Mouse (Mus musculus): ENCODE data around the gene Masp1. TPM values are rescaled to one million over a fixed set of nuclear protein-coding genes. Genes with fewer than 3 reads are reported as not detected.

The Masp1 gene
- polyA plus RNA-seq, 1 experiment from 2014 or later: 2.9 TPM

GRCm38 (mm10) chr16:23483292-23483691 is 37.3 kb downstream of the Masp1 start:
- Histone ChIP-seq H3K9ac (ENCODE audit: low read length) (no peak overlapping the region), H3K36me3 (ENCODE audit: control insufficient read depth, insufficient read depth, low read length) (no peaks in the 10 kb centered on the region), H3K4me1 (ENCODE audit: control insufficient read depth, insufficient read depth, low read length) (no peaks in the 10 kb centered on the region), H3K9me3 (ENCODE audit: control insufficient read depth, low read length) (no peaks in the 10 kb centered on the region), H3K4me3 (ENCODE audit: low read depth, low read length) (no peak overlapping the region), H3K27me3 (ENCODE audit: control insufficient read depth, insufficient read depth, low read length) (no peaks in the 10 kb centered on the region), H3K27ac (replicated peaks; ENCODE audit: low read depth, low read length) (no peak overlapping the region), H3K4me2 (ENCODE audit: low read depth, severe bottlenecking) (no peak overlapping the region)
- DNase-seq (ENCODE audit: low spot score) (no peak), ATAC-seq (ENCODE audit: insufficient number of reproducible peaks, low FRiP score, low TSS enrichment, low read depth) (no peak)
- 83% methylated on average over 10 of the region's 10 CpGs for WGBS

- Histone ChIP-seq H3K4me1 (ENCODE audit: control insufficient read depth, insufficient read depth, low read length) (no peaks in the 10 kb centered on the region), H3K4me2 (ENCODE audit: low read depth, severe bottlenecking) (no peak overlapping the region), H3K9ac (ENCODE audit: low read length) (no peak overlapping the region), H3K27ac (replicated peaks; ENCODE audit: low read depth, low read length) (no peak overlapping the region), H3K27me3 (ENCODE audit: control insufficient read depth, insufficient read depth, low read length) (no peaks in the 10 kb centered on the region), H3K4me3 (ENCODE audit: low read depth, low read length) (no peak overlapping the region), H3K9me3 (ENCODE audit: control insufficient read depth, low read length) (no peaks in the 10 kb centered on the region), H3K36me3 (ENCODE audit: control insufficient read depth, insufficient read depth, low read length) (no peaks in the 10 kb centered on the region)
- ATAC-seq (ENCODE audit: insufficient number of reproducible peaks, low FRiP score, low TSS enrichment, low read depth) (no peak), DNase-seq (ENCODE audit: low spot score) (no peak)
- WGBS: 95% methylated on average over 12 of the region's 12 CpGs
Observed at GRCm38 (mm10) chr16:23482846-23483245, 37.8 kb downstream of the Masp1 start.

- ATAC-seq (ENCODE audit: insufficient number of reproducible peaks, low FRiP score, low TSS enrichment, low read depth) (no peak), DNase-seq (ENCODE audit: low spot score) (no peak)
- Histone ChIP-seq H3K4me2 (ENCODE audit: low read depth, severe bottlenecking) (no peak overlapping the region), H3K27me3 (ENCODE audit: control insufficient read depth, insufficient read depth, low read length) (no peaks in the 10 kb centered on the region), H3K4me3 (ENCODE audit: low read depth, low read length) (no peak overlapping the region), H3K36me3 (ENCODE audit: control insufficient read depth, insufficient read depth, low read length) (no peaks in the 10 kb centered on the region), H3K4me1 (ENCODE audit: control insufficient read depth, insufficient read depth, low read length) (no peaks in the 10 kb centered on the region), H3K27ac (replicated peaks; ENCODE audit: low read depth, low read length) (no peak overlapping the region), H3K9me3 (ENCODE audit: control insufficient read depth, low read length) (no peaks in the 10 kb centered on the region), H3K9ac (ENCODE audit: low read length) (no peak overlapping the region)
- WGBS: 75% methylated on average over 3 of the region's 3 CpGs
Observed at GRCm38 (mm10) chr16:23482218-23482617, 38.4 kb downstream of the Masp1 start.

- WGBS: 80% methylated on average over 7 of the region's 7 CpGs
- H3K4me3 ChIP-seq (ENCODE audit: low read depth, low read length): no peak overlapping the region
- no peaks in the 10 kb centered on the region for H3K27me3 ChIP-seq (ENCODE audit: control insufficient read depth, insufficient read depth, low read length)
- no peaks in the 10 kb centered on the region for H3K36me3 ChIP-seq (ENCODE audit: control insufficient read depth, insufficient read depth, low read length)
- no peak overlapping the region for H3K9ac ChIP-seq (ENCODE audit: low read length)
- DNase-seq (ENCODE audit: low spot score) (no peak), ATAC-seq (ENCODE audit: insufficient number of reproducible peaks, low FRiP score, low TSS enrichment, low read depth) (no peak)
- no peak overlapping the region for H3K4me2 ChIP-seq (ENCODE audit: low read depth, severe bottlenecking)
- no peak overlapping the region for H3K27ac ChIP-seq (replicated peaks; ENCODE audit: low read depth, low read length)
- H3K4me1 ChIP-seq (ENCODE audit: control insufficient read depth, insufficient read depth, low read length): no peaks in the 10 kb centered on the region
- no peaks in the 10 kb centered on the region for H3K9me3 ChIP-seq (ENCODE audit: control insufficient read depth, low read length)
Observed at GRCm38 (mm10) chr16:23479872-23480603, 40.6 kb downstream of the Masp1 start.

GRCm38 (mm10) chr16:23476598-23476997 is 44.0 kb downstream of the Masp1 start:
- Histone ChIP-seq H3K4me2 (ENCODE audit: low read depth, severe bottlenecking) (no peak overlapping the region), H3K27ac (replicated peaks; ENCODE audit: low read depth, low read length) (no peak overlapping the region), H3K4me3 (ENCODE audit: low read depth, low read length) (no peak overlapping the region), H3K9ac (ENCODE audit: low read length) (no peak overlapping the region), H3K4me1 (ENCODE audit: control insufficient read depth, insufficient read depth, low read length) (no peaks in the 10 kb centered on the region), H3K36me3 (ENCODE audit: control insufficient read depth, insufficient read depth, low read length) (no peaks in the 10 kb centered on the region), H3K9me3 (ENCODE audit: control insufficient read depth, low read length) (no peaks in the 10 kb centered on the region), H3K27me3 (ENCODE audit: control insufficient read depth, insufficient read depth, low read length) (no peaks in the 10 kb centered on the region)
- DNase-seq (ENCODE audit: low spot score) (no peak), ATAC-seq (ENCODE audit: insufficient number of reproducible peaks, low FRiP score, low TSS enrichment, low read depth) (no peak)

GRCm38 (mm10) chr16:23475651-23476050 is 45.0 kb downstream of the Masp1 start:
- H3K9me3 ChIP-seq (ENCODE audit: control insufficient read depth, low read length): no peaks in the 10 kb centered on the region
- H3K9ac ChIP-seq (ENCODE audit: low read length): no peak overlapping the region
- ATAC-seq (ENCODE audit: insufficient number of reproducible peaks, low FRiP score, low TSS enrichment, low read depth) (no peak), DNase-seq (ENCODE audit: low spot score) (no peak)
- H3K4me1 ChIP-seq (ENCODE audit: control insufficient read depth, insufficient read depth, low read length): no peaks in the 10 kb centered on the region
- WGBS: 92% methylated on average over 4 of the region's 4 CpGs
- no peaks in the 10 kb centered on the region for H3K27me3 ChIP-seq (ENCODE audit: control insufficient read depth, insufficient read depth, low read length)
- no peak overlapping the region for H3K4me3 ChIP-seq (ENCODE audit: low read depth, low read length)
- no peaks in the 10 kb centered on the region; the same call in 1 of the 2 replicates for H3K36me3 ChIP-seq (ENCODE audit: control insufficient read depth, insufficient read depth, low read length)
- no peak overlapping the region for H3K27ac ChIP-seq (replicated peaks; ENCODE audit: low read depth, low read length)
- H3K4me2 ChIP-seq (ENCODE audit: low read depth, severe bottlenecking): no peak overlapping the region

- Histone ChIP-seq H3K27ac (replicated peaks; ENCODE audit: low read depth, low read length) (no peak overlapping the region), H3K4me1 (ENCODE audit: control insufficient read depth, insufficient read depth, low read length) (no peaks in the 10 kb centered on the region), H3K36me3 (ENCODE audit: control insufficient read depth, insufficient read depth, low read length) (no peaks in the 10 kb centered on the region; the same call in 1 of the 2 replicates), H3K9me3 (ENCODE audit: control insufficient read depth, low read length) (no peaks in the 10 kb centered on the region), H3K4me3 (ENCODE audit: low read depth, low read length) (no peak overlapping the region), H3K27me3 (ENCODE audit: control insufficient read depth, insufficient read depth, low read length) (no peaks in the 10 kb centered on the region), H3K9ac (ENCODE audit: low read length) (no peak overlapping the region), H3K4me2 (ENCODE audit: low read depth, severe bottlenecking) (no peak overlapping the region)
- no peak for DNase-seq (ENCODE audit: low spot score)
- ATAC-seq (ENCODE audit: insufficient number of reproducible peaks, low FRiP score, low TSS enrichment, low read depth): no peak
- 55% methylated on average over 3 of the region's 3 CpGs for WGBS
Observed at GRCm38 (mm10) chr16:23472046-23472445, 48.6 kb downstream of the Masp1 start.

- no peak overlapping the region for H3K4me3 ChIP-seq (ENCODE audit: low read depth, low read length)
- H3K9ac ChIP-seq (ENCODE audit: low read length): no peak overlapping the region
- no peak overlapping the region for H3K27ac ChIP-seq (replicated peaks; ENCODE audit: low read depth, low read length)
- WGBS: 90% methylated on average over 6 of the region's 6 CpGs
- H3K9me3 ChIP-seq (ENCODE audit: control insufficient read depth, low read length): no peaks in the 10 kb centered on the region
- no peaks in the 10 kb centered on the region; the same call in 1 of the 2 replicates for H3K36me3 ChIP-seq (ENCODE audit: control insufficient read depth, insufficient read depth, low read length)
- H3K4me2 ChIP-seq (ENCODE audit: low read depth, severe bottlenecking): no peak overlapping the region
- no peaks in the 10 kb centered on the region for H3K4me1 ChIP-seq (ENCODE audit: control insufficient read depth, insufficient read depth, low read length)
- ATAC-seq (ENCODE audit: insufficient number of reproducible peaks, low FRiP score, low TSS enrichment, low read depth) (no peak), DNase-seq (ENCODE audit: low spot score) (no peak)
- H3K27me3 ChIP-seq (ENCODE audit: control insufficient read depth, insufficient read depth, low read length): no peaks in the 10 kb centered on the region
Observed at GRCm38 (mm10) chr16:23471551-23471950, 49.1 kb downstream of the Masp1 start.
